Mouse (Mus musculus): ENCODE results near the gene Prkcd.
"Not testable (repeated sequence)": the region's sequence is repeated elsewhere in the genome, so short reads cannot be mapped to it uniquely, and the experiment has no call there.

The Prkcd gene

GRCm38 (mm10) chr14:30606817-30607216, 19.2 kb downstream of the Prkcd start:
- DNase-seq (ENCODE audit: low read depth), result no peak

DNA sequence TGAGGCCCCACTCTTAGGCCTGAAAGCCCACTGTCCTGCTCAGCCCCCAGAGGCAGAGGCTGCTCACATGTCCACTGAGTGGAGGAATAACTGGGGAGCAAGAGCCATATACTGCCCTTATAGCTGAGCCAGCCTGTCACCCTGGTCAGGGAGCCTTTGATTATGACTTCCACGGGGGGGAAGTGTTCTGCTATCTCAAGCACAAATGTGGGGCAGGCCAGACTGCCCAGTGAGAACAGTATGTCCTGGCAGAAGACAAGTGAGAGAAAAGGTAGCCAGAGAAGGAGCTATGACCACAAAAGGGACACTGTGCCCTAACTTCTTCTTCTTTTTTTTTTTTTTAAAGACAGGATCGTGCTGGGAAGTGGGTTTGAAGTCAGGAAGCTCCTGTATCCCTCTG, 28.9 kb downstream of the Prkcd start:
- DNase-seq (ENCODE audit: low read depth), result no peak

GRCm38 (mm10) chr14:30596407-30596806, 29.6 kb downstream of the Prkcd start:
- no peak for DNase-seq (ENCODE audit: low read depth)

DNA sequence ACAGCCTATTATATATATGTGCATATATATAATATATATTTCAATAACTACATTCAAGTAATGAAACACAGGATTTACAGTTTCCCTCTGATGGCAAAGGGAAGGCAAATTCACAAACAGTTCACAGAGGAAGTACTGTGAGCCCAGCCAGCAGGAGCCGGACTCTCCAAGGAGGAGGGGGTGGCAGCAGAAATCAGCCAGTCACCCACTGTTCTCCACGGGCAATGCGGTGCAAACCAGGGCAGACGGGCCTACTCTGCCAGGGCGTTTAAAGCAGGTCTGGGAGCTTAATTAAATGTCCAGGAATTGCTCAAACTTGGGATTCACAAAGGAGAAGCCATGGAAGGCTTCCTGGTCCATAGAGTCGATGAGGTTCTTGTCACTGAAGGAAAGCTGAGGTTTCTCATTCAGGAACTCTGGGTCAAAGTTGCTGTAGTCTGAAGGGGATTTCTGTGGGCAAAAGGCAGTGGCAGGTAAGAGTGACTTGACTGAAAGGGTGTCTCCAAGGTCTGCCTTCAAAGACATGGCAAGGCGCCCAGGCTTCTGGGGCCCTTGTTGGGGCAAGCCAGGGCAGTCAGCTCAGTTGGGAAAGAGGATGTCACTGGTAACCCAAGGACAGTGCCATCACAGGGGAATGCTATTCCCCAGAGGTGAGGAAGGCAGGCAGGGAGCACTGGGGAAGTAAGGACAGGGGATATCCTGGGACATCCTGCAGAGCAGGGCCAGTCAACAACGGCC, 30.3 kb downstream of the Prkcd start:
- no peak for DNase-seq (ENCODE audit: low read depth)

GRCm38 (mm10) chr14:30594092-30594695, 31.8 kb downstream of the Prkcd start:
- no peak for DNase-seq (ENCODE audit: low read depth)

DNA sequence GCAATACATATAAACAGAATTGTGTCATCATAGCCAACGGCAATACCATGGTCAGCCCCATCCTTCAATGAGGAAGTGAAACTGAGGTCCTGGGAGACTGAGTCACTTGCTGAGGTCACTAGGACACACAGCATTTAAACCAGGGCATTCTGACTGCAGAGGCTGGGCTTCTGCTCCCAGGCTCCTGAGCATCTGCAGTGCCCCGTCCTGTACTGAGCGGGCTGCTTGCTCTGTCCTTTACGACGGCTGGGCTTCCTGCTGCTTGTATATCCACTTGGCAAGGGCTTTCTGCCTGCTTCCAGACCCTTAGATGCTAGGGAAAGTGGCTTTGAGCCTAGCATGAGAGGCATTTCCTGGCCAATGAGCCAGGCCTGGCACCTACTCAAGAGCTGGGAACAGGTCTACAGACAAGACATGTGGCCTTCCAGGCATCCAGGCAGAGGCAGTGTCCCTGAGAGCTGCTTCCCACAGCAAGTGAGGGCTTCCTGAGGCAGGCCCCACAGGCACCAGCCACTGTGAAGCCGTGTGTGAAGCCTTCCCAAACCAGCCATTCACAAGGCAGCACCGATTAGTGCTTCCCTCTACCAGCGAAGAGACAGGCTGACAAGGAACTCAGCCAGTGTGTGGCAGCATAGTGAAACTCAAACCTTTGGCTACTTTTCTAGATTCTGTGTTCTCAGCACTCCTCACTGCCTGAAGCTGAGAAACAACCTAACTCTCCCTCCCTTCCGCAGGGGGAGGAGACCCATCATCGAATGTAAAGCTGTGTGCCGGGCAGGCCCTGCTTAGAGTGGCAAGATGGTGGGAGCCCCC, 32.5 kb downstream of the Prkcd start:
- no peak for DNase-seq (ENCODE audit: low read depth)

DNA sequence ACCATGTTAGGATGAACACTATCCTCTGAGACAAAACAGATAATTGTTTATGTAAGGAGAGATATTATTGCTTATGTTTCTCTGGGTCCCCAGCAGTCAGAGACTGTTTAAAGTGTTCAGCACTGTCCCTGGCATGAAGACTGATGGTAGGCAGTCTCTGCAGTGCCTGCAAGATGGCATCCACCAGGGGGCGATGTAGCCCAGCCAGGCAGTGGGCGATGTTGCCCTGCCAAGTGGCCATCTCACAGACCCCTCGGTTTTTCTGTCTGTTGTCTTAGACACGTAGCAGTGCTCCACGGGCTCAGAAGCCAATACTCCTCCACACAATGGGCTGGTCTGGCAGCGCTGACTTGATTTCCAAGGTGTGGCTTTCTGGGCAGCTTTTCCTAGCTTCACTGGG, 34.6 kb downstream of the Prkcd start:
- peak; percentile 39 for DNase-seq (ENCODE audit: low read depth)

GRCm38 (mm10) chr14:30590918-30591317, 35.1 kb downstream of the Prkcd start:
- no peak for DNase-seq (ENCODE audit: low read depth)

DNA sequence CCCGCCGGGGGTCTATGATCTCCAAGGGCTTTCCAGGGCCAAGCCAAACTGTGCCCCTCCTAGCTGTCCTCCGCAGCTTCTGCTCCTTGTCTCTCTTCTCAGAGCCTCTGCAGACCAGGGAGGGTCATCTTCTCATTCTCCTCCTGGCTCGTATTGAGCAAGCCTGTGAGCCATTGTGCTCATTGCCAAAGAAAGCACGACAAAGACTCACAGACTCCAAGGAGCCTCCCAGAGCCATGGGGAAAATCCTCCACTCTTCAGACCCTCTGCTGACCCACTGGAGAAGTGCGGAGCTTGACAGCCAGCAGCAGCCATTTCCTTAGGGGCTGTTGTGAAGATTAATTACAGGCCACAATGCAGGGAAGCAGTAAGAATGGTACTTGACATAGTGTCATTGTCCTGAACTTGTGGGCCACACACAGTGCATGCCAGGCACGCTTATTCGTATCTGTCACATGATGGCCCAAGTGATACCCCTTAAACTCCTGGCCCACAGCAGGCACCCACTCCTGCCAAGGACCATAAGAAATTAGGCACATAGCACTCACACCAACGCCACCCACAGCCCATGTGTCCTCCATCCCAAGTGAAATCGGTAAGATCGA, 35.9 kb downstream of the Prkcd start:
- no peak for DNase-seq (ENCODE audit: low read depth)

GRCm38 (mm10) chr14:30586780-30587461, 39.1 kb downstream of the Prkcd start:
- no peak for DNase-seq (ENCODE audit: low read depth)

DNA sequence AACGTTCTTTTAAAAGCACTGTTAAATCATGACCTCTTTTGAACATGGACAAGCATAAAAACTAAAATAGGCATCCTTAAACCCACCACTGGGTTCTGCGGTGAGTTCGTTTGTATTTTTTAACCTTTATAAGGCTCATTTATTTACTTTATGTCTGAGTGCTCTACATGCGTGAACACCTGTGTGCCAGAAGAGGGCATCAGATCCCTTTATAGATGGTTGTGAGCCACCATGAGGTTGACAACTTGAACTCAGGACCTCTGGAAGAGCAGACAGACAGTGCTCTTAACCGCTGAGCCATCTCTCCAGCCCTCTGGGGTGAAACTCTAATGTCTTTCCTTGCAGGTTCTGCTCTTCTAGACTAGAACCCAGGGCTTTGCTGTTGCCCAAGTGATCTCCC, 40.7 kb downstream of the Prkcd start:
- DNase-seq (ENCODE audit: low read depth), result no peak

GRCm38 (mm10) chr14:30584497-30585251, 41.3 kb downstream of the Prkcd start:
- DNase-seq (ENCODE audit: low read depth), result no peak

DNA sequence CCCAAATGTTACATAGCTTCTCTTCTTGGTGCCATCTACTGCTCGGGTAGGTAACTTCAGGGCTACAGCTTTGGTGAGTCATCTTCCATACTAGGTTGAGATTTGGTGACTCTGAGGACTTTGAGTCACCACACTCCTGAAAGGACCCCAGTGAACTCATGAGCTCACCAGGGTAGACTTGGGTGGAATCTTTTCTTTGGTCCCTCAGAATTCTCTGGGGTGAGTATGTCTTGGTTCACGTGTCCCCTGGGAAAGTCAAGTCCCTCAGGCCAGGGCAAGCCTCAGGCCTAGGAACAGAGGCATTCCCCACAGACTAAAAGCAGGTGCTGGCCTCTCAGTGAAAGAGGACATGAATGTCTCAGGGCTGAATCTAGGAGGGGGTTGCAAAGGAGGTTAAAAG, 41.9 kb downstream of the Prkcd start:
- no peak for DNase-seq (ENCODE audit: low read depth)

- DNase-seq (ENCODE audit: low read depth), result no peak
Measured at GRCm38 (mm10) chr14:30581238-30581637, 44.8 kb downstream of the Prkcd start.

DNA sequence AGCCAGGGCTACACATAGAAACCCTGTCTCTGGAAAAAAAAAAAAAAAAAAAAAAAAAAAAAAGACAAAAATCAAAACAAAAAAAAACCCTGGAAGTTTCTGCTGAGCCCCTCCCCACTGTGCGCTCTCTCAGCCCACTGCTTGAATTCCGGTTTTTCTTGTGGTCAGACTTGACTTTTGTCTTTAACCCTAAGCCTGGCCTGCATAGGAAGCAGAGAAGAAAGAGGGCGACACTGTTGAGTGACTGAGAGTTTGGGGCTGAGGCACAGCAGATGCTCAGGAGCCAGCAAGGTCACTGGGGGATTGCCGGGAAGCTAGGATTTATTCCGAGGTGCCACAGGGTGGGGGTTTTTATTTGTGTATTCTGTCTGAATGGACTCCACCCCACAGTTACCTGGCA, 46.1 kb downstream of the Prkcd start:
- DNase-seq (ENCODE audit: low read depth), result no peak

DNA sequence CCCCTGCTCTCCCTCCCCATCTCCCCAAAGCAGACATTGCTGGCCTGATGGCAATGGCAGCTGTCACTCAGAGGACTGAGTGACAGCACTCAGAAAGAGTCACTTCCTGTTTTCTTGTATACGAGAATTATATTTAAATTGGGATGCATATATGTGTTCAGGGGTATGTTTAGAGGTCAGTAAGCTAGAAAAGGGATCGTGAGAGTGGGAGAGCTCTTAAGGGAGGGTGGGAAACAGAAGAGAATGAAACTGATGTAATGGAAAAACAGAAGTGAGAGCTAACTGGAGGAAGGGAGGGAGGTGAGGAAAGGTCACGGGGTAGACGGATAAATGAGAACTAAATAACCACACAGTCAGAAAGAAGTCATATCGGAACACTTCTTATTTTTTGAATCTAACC, 46.8 kb downstream of the Prkcd start:
- DNase-seq (ENCODE audit: low read depth), result no peak

DNA sequence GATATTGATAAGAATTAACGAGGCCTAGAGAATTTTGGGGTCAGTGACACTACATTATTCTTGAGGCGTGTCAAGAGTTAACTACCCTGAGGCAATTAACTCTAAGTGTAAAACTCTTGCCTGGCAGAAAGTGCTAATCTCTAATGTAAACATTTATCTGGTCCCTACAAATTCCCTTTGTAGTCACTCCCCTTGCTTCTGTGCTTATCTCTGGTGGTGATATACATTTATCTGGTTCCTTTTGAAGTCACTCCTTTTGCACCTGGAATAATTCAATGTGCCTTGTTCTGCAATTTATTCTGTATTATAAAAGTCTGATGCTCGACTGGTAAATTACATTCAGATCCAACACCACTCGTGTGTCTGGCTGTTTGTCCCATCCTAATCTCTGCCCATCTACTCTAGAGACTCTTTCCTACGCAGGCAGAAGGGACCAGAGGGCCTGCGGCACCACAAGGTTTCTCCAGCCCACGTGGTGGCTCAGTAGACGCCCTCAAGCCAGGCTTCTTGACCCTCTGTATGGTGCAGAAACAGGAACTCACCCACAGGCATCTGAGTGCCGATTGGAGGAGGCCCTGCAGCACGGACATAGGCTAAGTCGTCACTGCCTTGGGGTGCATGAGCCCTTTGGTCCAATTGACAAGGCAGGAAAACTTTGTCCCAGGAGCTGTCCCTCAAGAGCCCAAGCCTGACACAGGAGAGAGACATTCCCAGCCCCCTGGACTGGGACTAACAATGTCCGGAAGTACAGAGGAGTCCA, 48.5 kb downstream of the Prkcd start:
- not testable (repeated sequence) for DNase-seq (ENCODE audit: low read depth)

DNA sequence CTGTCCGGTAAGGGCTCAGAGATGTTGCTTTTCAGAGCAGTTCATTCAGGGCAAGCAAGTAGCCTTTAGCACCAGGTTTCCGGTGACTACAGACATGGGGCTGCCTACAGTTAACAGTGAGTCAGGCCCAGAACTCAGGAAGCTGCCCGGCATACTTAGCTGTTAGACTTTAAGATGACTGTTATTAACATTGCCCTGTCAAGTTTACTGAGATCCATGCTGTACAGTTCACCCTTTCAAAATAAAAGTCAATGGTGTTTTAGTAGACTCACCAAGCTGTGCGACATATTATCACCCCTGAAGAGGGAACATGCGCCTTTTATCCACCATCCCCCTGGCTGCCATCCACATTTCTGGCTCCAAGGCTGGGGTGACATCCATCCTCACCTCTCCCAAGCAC, 49.8 kb downstream of the Prkcd start:
- no peak for DNase-seq (ENCODE audit: low read depth)

DNA sequence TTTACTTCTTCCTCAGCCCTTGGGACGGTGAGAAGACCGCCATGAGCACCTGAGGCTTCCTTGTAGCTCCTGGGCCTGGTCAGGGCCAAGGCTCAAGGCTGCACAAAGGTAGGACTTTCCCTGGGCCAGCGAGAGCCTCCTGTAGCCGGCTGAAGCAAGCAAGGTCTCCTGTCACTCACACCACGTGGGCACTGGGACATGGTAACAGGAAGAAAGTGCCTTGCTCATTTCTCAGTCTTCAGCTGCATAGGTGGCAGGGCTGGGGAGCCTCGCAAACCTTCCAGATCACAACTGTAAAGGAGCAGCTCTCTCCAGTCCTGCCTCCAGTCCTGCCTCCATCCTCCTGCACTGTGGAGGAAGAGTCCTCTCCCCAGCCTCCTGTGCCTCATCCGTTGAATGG, 50.2 kb downstream of the Prkcd start:
- no peak for DNase-seq (ENCODE audit: low read depth)

GRCm38 (mm10) chr14:30573983-30574584, 51.9 kb downstream of the Prkcd start:
- DNase-seq (ENCODE audit: low read depth), result peak; percentile 77
